Mouse (Mus musculus) embryonic facial prominence, embryonic 11.5 days (tissue): ENCODE measurements around the gene Ttc3. TPM values are rescaled to one million over a fixed set of nuclear protein-coding genes. Genes with fewer than 3 reads are reported as not detected.

Source experiments
- ATAC-seq: fragments of 200-750 bp; cut with Nextera tagmentation; replicated peaks from 2 replicates; pipeline ENCODE4 v1.8.0; 2017; ENCODE audit warnings: low read depth; ENCODE audit not compliant: insufficient number of reproducible peaks, low FRiP score, low TSS enrichment
- DNase-seq: peaks from one replicate; pipeline ENCODE4 v3.0.0-alpha.2; 2015; ENCODE audit warnings: low spot score
- H3K27ac ChIP-seq: fragments of 300-500 bp; sonication (generic); replicated peaks from 2 replicates; pipeline ENCODE4 v1.5.1; 2014; ENCODE audit warnings: mild to moderate bottlenecking, low read depth, low read length, control low read depth
- H3K27me3 ChIP-seq: fragments of 300-500 bp; sonication (generic); 2 replicates; pipeline ENCODE4 v1.6.1; 2014; ENCODE audit warnings: mild to moderate bottlenecking, low read length, moderate library complexity, mixed read lengths; ENCODE audit not compliant: control insufficient read depth, insufficient read depth
- H3K36me3 ChIP-seq: fragments of 300-500 bp; sonication (generic); replicated peaks from 2 replicates; pipeline ENCODE4 v1.6.1; 2014; ENCODE audit warnings: low read depth, mild to moderate bottlenecking, low read length, moderate library complexity, mixed read lengths; ENCODE audit not compliant: control insufficient read depth, insufficient read depth
- H3K4me1 ChIP-seq: fragments of 300-500 bp; sonication (generic); 2 replicates; pipeline ENCODE4 v1.6.1; 2014; ENCODE audit warnings: low read length, mixed read lengths; ENCODE audit not compliant: control insufficient read depth, insufficient read depth
- H3K4me2 ChIP-seq: fragments of 300-500 bp; sonication (generic); 2 replicates; pipeline ENCODE4 v1.6.1; 2014; ENCODE audit warnings: low read depth, mild to moderate bottlenecking, control low read depth, low read length, moderate library complexity
- H3K4me3 ChIP-seq: fragments of 300-500 bp; sonication (generic); 2 replicates; pipeline ENCODE4 v1.5.1; 2014; ENCODE audit warnings: low read depth, low read length, control low read depth
- H3K9ac ChIP-seq: fragments of 300-500 bp; sonication (generic); replicated peaks from 2 replicates; pipeline ENCODE4 v1.6.1; 2014; ENCODE audit warnings: mild to moderate bottlenecking, control low read depth, low read length
- H3K9me3 ChIP-seq: fragments of 300-500 bp; sonication (generic); replicated peaks from 2 replicates; pipeline ENCODE4 v1.6.1; 2016; ENCODE audit warnings: mild to moderate bottlenecking, low read length, inconsistent platforms, mixed read lengths; ENCODE audit not compliant: control insufficient read depth
- WGBS: fragments of 180-500 bp; shearing (Covaris S2); extraction: QIAGEN DNeasy Blood & Tissue Kit; methylation state at CpG from one replicate; pipeline ENCODE4 v1.1.7; 2014; 5-methylcytosine and 5-hydroxymethylcytosine counted together
- polyA plus RNA-seq: library from polyadenylated mRNA; unstranded; fragments of >200 nt; fragmentation: Nextera tagmentation; extraction: Ambion mirVana; gene quantifications from 2 replicates; pipeline ENCODE4 v1.2.1, GENCODE M21; 2014

Gene Ttc3
- polyA plus RNA-seq, 1 experiment from 2014 or later: 435 TPM

DNA sequence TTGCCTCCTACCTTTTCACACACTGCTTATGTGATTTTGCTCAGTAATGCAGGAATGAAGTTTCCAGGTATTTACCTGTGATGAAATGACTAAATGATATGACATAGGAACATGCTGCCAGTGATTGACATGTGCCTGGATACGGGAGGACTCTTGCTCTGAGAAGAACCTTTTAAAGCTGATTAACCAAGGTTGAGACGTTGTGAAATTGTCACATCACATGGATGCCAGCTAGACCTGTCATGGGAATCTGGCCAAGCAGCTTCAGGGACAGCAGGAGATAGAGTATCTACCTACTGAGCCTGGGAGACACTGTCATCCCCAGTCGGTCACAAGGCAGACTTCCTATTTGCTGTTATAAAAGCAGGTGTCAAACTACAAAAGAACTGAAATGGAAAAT, 24.6 kb downstream of the Ttc3 start:
- H3K27ac ChIP-seq: no peak overlapping the region
- H3K4me1 ChIP-seq: no peaks in the 10 kb centered on the region
- no peak overlapping the region for H3K4me3 ChIP-seq
- H3K9ac ChIP-seq: no peak overlapping the region
- no peak for ATAC-seq
- H3K36me3 ChIP-seq: no peaks in the 10 kb centered on the region
- H3K9me3 ChIP-seq: no peaks in the 10 kb centered on the region
- WGBS: 70% methylated on average over 3 of the region's 3 CpGs
- no peaks in the 10 kb centered on the region for H3K27me3 ChIP-seq
- no peak overlapping the region for H3K4me2 ChIP-seq
- no peak for DNase-seq

DNA sequence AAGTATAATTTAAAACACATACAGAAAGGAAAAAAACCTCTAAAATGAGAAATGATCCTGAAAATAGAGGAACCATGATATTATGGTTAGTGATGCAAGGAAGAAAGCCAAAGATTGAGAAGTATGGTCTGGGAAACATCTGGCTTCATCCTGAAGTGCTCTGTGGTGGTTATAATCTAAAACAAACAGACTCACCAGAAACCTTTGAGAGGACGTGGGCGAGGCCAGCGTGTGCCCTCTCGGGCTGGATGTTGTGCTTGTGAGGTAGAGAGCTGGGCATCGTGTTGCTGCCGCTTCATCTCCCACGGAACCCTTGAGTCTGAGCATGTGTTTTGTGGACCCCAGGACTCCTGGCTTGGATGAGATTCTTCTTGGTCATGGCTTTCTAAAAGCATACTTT, 26.2 kb downstream of the Ttc3 start:
- Histone ChIP-seq H3K27ac (no peak overlapping the region), H3K27me3 (no peaks in the 10 kb centered on the region), H3K4me3 (no peak overlapping the region), H3K4me2 (no peak overlapping the region), H3K9me3 (no peaks in the 10 kb centered on the region), H3K9ac (no peak overlapping the region), H3K4me1 (no peaks in the 10 kb centered on the region), H3K36me3 (no peaks in the 10 kb centered on the region)
- WGBS: 77% methylated on average over 7 of the region's 7 CpGs
- DNase-seq (no peak), ATAC-seq (no peak)

DNA sequence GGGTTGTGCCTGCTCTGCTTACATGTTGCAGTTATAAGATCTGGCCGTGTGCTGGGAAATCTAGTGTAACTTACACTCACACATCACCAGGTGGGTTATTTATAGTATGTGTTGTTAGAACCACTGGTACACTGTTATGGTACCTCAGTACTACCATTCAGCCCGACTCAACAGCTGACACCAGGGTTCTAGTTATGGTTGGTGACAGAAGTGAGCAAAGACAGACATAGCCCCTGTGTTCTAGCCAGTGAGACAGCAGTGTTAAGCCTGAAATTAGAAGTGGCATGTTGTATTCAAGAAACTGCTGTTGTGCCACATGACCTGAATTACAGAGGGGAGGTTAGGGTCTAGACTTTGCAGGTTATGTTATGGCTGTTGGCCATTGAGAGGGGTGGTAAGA, 28.7 kb downstream of the Ttc3 start:
- ATAC-seq: no peak
- no peak for DNase-seq
- H3K36me3 ChIP-seq: no peaks in the 10 kb centered on the region
- H3K4me1 ChIP-seq: no peaks in the 10 kb centered on the region
- no peak overlapping the region for H3K4me3 ChIP-seq
- no peak overlapping the region for H3K4me2 ChIP-seq
- no peak overlapping the region for H3K27ac ChIP-seq
- 92% methylated on average over 2 of the region's 2 CpGs for WGBS
- H3K9me3 ChIP-seq: no peaks in the 10 kb centered on the region
- H3K9ac ChIP-seq: no peak overlapping the region
- H3K27me3 ChIP-seq: no peaks in the 10 kb centered on the region

DNA sequence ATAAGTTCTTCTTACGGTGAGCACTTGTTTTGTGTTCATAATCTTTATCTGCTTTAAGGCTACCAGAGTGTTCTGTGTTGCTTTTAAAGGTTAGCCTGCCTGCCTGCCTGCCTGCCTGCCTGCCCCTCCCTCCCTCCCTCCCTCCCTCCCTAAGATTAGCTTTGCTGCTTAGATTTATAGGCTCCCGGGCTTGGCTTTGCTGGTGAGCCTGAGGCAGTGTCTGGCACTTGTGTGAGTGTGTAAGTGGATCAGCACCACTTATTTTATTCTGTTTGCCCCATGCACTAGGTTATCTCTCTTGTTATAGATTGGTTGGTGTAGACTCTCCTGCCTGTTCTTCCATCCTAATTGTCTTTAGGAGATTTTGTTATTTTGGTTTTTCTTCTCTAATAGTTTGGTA, 31.2 kb downstream of the Ttc3 start:
- no peak overlapping the region for H3K27ac ChIP-seq
- H3K36me3 ChIP-seq: peaks cover 4% of the 10 kb centered on the region
- DNase-seq (no peak), ATAC-seq (no peak)
- no peaks in the 10 kb centered on the region for H3K9me3 ChIP-seq
- no peak overlapping the region for H3K4me3 ChIP-seq
- no peaks in the 10 kb centered on the region for H3K4me1 ChIP-seq
- H3K9ac ChIP-seq: no peak overlapping the region
- WGBS: 56% methylated on average over 2 of the region's 2 CpGs
- H3K4me2 ChIP-seq: no peak overlapping the region
- no peaks in the 10 kb centered on the region for H3K27me3 ChIP-seq

DNA sequence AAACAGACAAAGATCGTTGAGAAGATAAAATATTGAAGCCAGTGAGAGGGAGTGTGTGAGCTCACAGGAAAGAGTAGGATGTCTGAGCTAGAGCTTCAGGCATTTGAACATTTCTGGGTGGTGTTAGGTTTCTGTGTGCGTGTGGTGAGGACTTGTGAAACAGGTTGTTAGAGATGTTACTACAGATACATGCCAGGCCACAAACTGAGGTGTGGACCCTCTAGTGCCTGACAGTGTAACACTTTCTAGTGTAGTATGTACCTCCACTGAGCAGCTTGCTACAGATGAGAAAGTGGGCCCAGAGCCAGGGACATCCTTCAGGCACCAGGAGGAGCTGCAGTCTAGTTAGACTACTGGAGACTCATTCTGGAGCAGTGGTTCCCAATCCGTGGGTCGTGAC, 31.8 kb downstream of the Ttc3 start:
- no peak overlapping the region for H3K4me2 ChIP-seq
- ATAC-seq: no peak
- no peaks in the 10 kb centered on the region for H3K9me3 ChIP-seq
- no peaks in the 10 kb centered on the region for H3K27me3 ChIP-seq
- no peak overlapping the region for H3K9ac ChIP-seq
- no peak overlapping the region for H3K27ac ChIP-seq
- no peak for DNase-seq
- 80% methylated on average over 4 of the region's 4 CpGs for WGBS
- H3K4me3 ChIP-seq: no peak overlapping the region
- H3K4me1 ChIP-seq: no peaks in the 10 kb centered on the region
- peaks cover 4% of the 10 kb centered on the region for H3K36me3 ChIP-seq

DNA sequence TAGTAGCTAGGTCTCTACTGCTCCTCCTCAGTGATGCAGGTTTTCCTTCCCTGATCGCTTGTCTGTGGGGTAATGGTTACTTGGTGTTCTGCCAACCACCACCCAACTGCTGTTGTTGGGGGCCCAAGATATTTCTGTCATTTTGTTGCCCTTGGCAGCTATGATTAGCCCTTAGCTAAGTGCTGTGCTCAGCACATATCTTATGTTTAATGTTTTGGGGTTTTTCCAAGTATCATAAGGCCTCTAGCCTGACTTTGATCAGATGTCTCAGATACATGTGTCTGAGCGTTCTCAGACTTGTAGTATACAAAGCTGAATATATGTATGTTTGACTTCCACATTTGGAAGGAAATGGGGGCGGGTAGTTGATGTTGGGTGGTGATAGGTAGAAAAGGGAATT, 40.9 kb downstream of the Ttc3 start:
- ATAC-seq: no peak
- DNase-seq: no peak
- Histone ChIP-seq H3K36me3 (peaks cover 2% of the 10 kb centered on the region; the same call in 1 of the 2 replicates), H3K9ac (no peak overlapping the region), H3K4me1 (no peaks in the 10 kb centered on the region), H3K9me3 (no peaks in the 10 kb centered on the region), H3K4me3 (no peak overlapping the region), H3K27ac (no peak overlapping the region), H3K4me2 (no peak overlapping the region), H3K27me3 (no peaks in the 10 kb centered on the region)
- 92% methylated on average over 3 of the region's 3 CpGs for WGBS

DNA sequence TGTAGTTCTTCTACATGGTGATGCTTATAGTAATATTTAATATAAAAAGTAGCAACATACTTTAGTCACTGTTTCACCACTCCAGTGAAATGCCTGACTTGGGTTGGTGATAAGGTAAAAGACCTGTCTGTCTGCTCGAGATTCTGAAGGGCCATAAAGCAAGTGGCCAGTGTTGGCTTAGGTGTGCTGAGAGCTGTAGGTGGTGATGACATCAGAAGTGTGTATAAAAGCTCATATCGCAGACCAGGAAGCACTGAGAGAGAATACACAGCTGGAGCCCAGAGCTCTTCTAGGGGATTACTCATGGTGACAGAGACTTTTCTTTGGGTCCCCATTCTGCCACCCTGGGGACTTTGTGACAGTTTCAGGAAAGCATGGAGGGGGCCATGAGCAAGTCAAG, 41.8 kb downstream of the Ttc3 start:
- 98% methylated on average over 2 of the region's 2 CpGs for WGBS
- Histone ChIP-seq H3K9me3 (no peaks in the 10 kb centered on the region), H3K27ac (no peak overlapping the region), H3K27me3 (no peaks in the 10 kb centered on the region), H3K4me2 (no peak overlapping the region), H3K9ac (no peak overlapping the region), H3K36me3 (peaks cover 2% of the 10 kb centered on the region; the same call in 1 of the 2 replicates), H3K4me1 (no peaks in the 10 kb centered on the region), H3K4me3 (no peak overlapping the region)
- DNase-seq: no peak
- no peak for ATAC-seq

DNA sequence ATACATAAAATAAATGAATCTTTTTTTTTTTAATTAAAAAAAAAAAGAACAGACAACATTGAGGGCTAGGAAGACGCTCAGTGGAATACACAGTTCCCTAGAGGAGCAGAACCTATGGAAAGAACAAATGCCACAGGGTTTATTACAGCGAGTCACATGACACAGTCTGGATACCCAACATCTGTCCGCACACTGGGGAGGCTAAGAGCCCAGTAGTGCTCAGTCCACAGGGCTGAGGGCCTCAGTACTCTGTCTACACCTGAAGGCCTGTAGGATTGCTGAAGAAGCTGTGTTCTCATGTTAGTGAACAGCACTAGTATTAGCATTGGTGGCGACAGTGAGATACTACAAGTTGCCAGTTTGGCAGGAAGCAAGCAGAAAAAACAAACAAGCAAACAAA, 42.3 kb downstream of the Ttc3 start:
- H3K9ac ChIP-seq: no peak overlapping the region
- ATAC-seq (no peak), DNase-seq (no peak)
- H3K27ac ChIP-seq: no peak overlapping the region
- H3K4me1 ChIP-seq: no peaks in the 10 kb centered on the region
- H3K4me2 ChIP-seq: no peak overlapping the region
- peaks cover 2% of the 10 kb centered on the region; the same call in 1 of the 2 replicates for H3K36me3 ChIP-seq
- no peaks in the 10 kb centered on the region for H3K9me3 ChIP-seq
- no peaks in the 10 kb centered on the region for H3K27me3 ChIP-seq
- WGBS: 93% methylated on average over 4 of the region's 4 CpGs
- no peak overlapping the region for H3K4me3 ChIP-seq
